Mouse (Mus musculus): ENCODE results near the gene Lce1l.
"Not testable (repeated sequence)": the region's sequence is repeated elsewhere in the genome, so short reads cannot be mapped to it uniquely, and the experiment has no call there.

Lce1l gene

GRCm38 (mm10) chr3:92851186-92851585 lies at the start of gene Lce1l:
Gene Lce1l, minus strand, starts transcription at chr3:92851286.
- no peak for DNase-seq (ENCODE audit: low read depth)

DNA sequence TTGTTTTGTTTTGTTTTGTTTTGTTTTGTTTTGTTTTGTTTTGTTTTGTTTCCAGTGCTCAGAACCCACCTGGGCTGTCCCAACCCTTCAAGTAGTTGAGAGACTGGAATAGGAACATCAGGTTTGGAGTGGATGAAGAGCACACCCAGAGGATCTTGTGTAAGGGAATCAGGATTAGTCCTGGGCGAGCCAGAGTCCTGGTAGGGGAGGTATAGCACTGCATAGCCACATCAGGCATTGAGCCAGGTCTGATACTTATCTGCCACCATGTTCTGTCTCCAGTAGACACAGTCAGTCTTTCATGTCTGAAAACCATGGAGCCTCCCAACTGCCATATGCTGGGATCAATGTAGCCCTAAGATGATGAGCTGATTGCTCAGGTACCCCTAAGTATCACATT lies 43.4 kb upstream of the Lce1l start:
- no peak for DNase-seq (ENCODE audit: low read depth)

DNA sequence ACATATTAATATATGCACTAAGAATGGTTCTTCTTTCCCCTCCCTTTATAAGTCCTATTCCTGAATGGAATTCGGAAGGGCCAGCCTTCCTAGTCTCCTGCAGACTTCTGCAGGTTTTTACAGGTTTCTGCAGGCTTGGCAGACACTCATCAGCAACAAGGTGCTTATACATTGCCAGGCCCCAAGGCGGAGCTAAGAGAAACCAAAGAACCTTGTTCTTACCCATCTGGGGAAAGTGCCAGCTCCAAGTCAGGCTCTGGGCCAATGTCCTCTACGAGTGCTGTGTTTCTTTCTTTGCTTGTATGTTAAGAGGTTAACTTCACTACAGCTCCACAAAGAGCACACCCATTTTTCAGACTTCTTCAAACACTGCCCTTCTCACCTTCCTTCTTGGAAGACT lies 43.0 kb upstream of the Lce1l start:
- DNase-seq (ENCODE audit: low read depth) = no peak

- no peak for DNase-seq (ENCODE audit: low read depth)
Measured at GRCm38 (mm10) chr3:92874180-92874579, 23.1 kb upstream of the Lce1l start.

GRCm38 (mm10) chr3:92870116-92870515 lies 19.0 kb upstream of the Lce1l start, which contains the start of gene 2310050C09Rik:
Gene 2310050C09Rik, minus strand, starts transcription at chr3:92870216.
- no peak for DNase-seq (ENCODE audit: low read depth)

DNA sequence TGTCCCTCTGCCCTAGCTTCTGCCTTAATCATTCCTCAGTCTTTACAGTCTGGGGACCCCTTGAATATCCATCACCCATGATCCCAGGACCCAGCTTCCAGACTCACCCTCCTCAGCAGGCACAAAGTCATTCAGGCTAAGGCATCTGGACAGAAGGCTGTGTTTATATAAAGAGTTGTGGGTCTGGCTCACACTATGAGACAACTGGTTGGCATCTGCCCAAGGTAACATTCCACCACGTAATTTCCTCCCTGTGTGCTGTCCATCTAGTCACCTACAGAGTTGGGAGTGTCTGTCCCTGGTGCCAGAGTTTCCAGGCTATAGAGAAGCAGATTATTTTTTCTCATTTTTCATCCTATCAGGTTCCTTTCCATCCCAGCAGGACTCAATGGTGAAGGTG lies 24.0 kb downstream of the Lce1l start, which contains the start of gene Kprp:
Gene Kprp, minus strand, starts transcription at position 140 of the 400 bp plus-strand sequence.
- no peak for DNase-seq (ENCODE audit: low read depth)

DNA sequence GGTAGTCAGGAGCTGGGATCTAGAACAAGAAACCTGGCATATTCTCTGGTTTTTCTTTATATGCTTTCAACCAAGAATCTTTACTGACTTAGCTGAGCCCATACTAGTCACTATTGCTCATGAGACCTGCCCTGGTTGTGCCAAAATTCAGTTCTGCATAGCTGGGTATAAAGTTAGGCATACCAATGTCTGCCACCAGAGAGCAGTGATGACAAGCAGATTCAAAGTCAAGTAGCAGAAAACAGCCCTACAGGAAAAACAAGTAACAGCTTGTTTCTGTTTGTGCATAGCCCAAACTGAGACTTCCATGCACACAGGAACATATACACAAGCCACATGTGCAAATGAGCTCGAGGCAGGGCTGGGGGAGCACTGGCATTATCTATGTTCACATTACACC lies 25.3 kb downstream of the Lce1l start:
- DNase-seq (ENCODE audit: low read depth) = no peak

- DNase-seq (ENCODE audit: low read depth) = not testable (repeated sequence)
Measured at GRCm38 (mm10) chr3:92816036-92816435, 35.0 kb downstream of the Lce1l start.

DNA sequence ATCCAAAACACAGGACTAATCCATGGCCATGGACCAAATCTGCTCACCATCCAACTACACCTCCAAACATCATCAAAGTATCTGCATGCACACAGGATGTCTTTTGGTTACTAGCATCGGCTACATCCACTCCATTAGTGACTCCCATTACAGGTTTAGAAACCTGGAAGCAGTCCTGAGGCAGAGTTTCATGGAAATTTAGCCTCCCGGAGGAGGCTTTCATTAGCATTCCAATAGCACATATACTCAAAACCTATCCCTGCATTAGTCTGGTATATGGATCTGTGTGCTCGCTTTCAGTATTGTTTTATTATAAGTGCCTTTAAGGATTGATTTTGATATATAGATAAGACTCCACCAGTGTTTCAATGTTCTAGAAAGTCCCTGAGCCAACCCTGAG lies 35.5 kb downstream of the Lce1l start:
- no peak for DNase-seq (ENCODE audit: low read depth)

DNA sequence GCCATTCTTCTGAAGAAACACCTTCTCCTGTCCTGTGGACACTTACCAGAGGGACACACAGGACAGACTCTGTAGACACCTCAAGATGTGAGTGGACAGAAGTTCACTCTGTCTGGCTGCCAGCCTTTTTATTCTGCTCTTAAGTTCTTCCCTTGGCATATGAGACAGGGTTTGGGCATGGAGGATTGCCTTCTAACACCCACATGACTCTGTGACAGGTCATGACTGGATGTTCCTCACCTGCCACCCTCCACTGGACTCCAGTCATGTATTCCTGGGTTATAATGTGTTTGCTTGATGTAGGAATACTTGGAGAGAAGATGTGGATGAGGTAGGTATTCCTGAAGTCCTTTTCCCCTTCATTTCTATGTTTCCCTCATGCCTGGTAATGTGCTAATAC lies 43.3 kb downstream of the Lce1l start, which contains the start of gene Lce1k:
Gene Lce1k, minus strand, starts transcription at position 101 of the 400 bp plus-strand sequence.
- no peak for DNase-seq (ENCODE audit: low read depth)

Measured in induced T-regulatory cell, adult 2 months (primary cell).